Mouse (Mus musculus) cerebellum, adult 11 months (tissue): ENCODE results near the gene D430019H16Rik.

Experiments
- DNase-seq: peaks from one replicate; pipeline ENCODE4 v3.0.0; 2022

D430019H16Rik gene

GRCm38 (mm10) chr12:105541590-105542402 lies 88.1 kb downstream of the D430019H16Rik start:
- DNase-seq, result no peak

- no peak for DNase-seq
Measured at GRCm38 (mm10) chr12:105542513-105542912, 88.9 kb downstream of the D430019H16Rik start.
